Mouse (Mus musculus) cerebellum, adult 18-20 months (tissue): ENCODE results near the gene Plxna4.
"Not testable (repeated sequence)": the region's sequence is repeated elsewhere in the genome, so short reads cannot be mapped to it uniquely, and the experiment has no call there.

Experiments
- DNase-seq, 2 experiments: peaks; one replicate each; pipeline ENCODE4 v3.0.0; 2021

The Plxna4 gene

GRCm38 (mm10) chr6:32533962-32534740 is 53.8 kb downstream of the Plxna4 start:
- no peak for DNase-seq

DNA sequence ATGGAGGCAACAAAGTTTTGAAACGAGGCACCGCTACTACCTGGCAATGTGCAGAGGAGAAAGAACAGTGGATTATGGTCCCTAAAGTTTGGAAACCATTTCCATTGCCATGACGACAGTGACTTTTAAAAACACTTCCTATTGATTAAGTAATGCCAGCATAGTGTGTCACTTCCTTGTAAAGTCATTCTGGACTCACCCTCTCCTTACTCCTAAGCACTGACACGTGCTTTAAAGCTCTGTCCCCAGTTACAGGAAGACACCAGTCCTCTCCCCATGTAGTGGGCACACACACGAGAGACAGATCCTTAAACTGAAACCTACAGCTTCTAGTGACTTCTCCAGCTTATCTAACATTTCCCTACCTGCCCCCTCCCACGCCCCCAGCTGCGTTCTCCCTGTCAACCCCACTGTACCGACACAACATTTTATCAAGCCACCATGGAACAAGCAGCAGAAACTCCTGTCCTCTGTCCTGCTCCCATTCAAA is 59.9 kb downstream of the Plxna4 start:
- DNase-seq: no peak

- DNase-seq: no peak
These were observed 60.5 kb downstream of the Plxna4 start for GRCm38 (mm10) chr6:32527518-32527917.

- no peak for DNase-seq
These were observed 61.2 kb downstream of the Plxna4 start for GRCm38 (mm10) chr6:32526762-32527161.

DNA sequence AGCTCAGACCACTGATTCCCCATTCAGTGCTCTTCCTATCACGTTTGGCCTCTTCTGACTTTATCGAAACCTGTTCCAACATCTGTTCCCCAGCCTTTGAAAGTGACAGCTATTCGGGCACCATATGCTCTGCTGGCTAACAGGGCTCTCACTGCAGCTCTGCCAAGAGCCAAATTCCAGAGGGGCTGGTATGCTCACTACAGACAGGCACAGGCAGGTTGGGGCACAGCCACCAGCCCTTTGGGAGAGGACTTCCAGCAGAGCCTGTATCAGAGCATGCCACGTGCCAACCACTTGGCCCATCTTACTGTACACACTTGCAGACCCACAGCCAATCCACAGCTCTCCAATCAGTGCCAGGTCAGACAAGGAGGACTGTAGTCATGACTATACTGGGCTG is 67.9 kb downstream of the Plxna4 start:
- peak; percentile 32 to 39 for DNase-seq

- no peak for DNase-seq
These were observed 69.4 kb downstream of the Plxna4 start for GRCm38 (mm10) chr6:32518617-32519016.

DNA sequence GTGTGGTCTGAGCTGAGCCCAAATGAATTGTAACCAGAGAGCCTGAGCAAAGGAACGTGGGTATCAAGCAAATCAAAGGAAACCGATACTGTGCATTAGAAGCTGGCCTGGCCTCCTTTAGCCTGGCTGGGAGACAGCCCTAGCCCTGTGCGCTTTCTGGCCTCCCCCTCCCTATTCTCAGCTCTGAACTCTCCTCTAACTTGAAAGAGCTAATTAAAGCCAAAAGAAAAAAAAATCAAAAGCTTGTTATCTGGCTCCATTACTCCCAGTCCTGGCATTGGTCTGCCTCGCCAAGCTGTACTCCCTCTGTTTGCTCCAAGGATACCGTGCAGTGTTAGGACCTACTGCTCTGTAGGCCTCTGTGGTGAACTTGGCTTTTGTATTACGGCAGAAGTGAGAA is 73.9 kb downstream of the Plxna4 start:
- no peak for DNase-seq

DNA sequence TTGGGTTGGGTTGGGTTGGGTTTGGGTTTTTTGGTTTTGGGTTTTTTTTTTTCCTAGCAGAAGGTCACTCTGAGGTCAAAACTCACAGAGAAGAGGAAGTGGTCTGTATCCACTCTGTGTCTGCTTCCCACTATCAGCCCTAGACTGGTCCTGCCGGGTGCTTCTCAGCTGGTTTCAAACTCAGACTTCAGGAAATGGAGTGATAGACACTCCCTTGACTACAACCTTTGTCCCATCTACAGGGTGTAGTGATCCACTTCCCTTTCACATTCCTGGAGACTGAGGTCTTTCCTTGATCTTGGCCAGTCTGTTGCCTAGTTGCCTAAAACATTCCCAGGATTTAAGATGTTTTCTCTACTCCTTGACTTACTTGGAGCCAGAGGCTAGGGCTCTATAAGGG is 76.0 kb downstream of the Plxna4 start:
- DNase-seq: no peak

GRCm38 (mm10) chr6:32510924-32511323 is 77.1 kb downstream of the Plxna4 start:
- peak; percentile 40 to 46 for DNase-seq

DNA sequence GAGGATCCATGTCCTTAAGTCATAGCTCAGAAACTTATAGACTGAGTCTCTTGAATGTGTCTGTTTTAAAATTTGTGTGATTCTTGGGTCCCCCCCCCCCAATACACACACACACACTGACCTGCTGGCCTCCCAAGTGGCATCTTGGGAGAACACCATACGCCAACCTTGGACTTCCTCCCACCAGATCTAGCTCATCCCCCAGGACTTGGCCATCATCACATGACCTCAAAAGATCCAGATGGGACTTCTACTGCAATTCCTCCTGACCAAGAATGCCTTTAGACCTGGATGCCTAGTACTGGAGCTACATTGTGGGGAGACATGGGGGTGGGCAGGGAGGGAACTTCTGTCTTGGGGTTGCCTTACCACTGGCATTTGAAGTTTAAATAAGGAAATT is 77.5 kb downstream of the Plxna4 start:
- no peak for DNase-seq

DNA sequence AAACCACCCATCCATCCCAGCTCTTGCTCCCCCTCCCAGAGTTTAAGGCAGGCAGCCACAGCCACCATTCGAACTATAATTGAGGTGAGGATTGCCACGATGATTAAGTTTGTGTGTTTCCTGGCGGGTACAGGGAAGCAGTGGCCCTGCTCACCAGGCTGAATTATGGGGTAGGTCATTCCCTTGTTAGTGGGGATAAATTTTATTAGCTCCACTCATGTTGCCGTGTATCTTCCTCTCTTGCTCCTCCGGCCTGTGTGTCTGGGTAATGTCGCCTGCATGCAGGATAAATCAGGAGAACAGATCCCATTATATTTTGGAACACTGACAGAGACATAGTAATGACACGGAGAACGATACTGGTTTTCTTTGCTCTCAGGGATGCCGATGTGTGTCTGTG is 78.9 kb downstream of the Plxna4 start:
- DNase-seq: no peak

- no peak for DNase-seq
These were observed 83.0 kb downstream of the Plxna4 start for GRCm38 (mm10) chr6:32504963-32505362.

DNA sequence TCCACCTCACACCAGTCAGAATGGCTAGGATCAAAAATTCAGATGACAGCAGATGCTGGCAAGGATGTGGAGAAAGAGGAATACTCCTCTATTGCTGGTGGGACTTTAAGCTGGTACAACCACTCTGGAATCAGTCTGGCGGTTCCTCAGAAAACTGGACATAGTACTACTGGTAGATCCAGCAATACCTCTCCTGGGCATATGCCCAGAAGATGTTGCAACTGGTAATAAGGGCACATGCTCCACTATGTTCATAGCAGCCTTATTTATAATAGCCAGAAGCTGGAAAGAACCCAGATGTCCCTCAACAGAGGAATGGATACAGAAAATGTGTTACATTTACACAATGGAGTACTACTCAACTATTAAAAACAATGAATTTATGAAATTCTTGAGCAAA is 86.8 kb downstream of the Plxna4 start:
- DNase-seq: not testable (repeated sequence)

DNA sequence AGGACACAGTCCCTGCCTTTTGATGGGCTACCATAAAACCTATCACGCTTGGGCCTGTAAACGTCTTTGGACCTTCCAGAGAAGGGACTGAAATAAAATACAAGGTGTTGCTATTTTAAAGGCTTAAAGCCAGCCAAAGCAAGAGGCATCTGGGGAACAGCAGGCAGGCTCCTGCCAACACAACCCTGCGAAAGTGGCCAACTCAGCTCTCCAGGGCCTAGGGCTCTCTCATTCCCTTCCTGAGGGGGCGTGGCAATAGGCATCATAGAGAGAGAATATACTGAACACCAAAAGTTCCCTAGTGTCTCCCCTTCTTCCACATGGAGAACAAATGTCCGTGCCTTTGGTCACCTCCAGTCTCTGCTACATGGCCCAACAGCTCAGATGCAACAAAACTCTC is 89.9 kb downstream of the Plxna4 start:
- DNase-seq: no peak

DNA sequence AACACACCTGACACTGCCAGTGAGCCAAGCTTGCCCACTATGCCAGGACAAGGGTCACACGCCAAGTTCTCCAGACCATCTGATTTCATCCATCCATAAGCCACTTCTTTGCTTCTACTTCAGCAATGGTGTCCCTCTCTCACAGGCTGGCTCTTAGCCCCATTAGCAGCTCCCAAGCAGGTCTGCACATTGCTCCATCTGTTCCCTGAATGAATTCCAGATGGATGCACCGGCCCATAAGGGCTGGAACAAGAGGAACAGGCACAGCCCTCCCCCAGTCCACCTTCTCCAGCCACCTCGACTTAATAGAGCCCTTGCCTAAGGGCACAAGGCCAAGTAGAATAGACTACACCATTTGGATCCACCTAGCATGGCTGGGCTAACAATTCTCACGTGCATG is 91.9 kb downstream of the Plxna4 start:
- DNase-seq: peak; percentile 90 to 96

- DNase-seq: no peak
These were observed 92.5 kb downstream of the Plxna4 start for GRCm38 (mm10) chr6:32495532-32495931.

GRCm38 (mm10) chr6:32493557-32493956 is 94.4 kb downstream of the Plxna4 start:
- DNase-seq: no peak

DNA sequence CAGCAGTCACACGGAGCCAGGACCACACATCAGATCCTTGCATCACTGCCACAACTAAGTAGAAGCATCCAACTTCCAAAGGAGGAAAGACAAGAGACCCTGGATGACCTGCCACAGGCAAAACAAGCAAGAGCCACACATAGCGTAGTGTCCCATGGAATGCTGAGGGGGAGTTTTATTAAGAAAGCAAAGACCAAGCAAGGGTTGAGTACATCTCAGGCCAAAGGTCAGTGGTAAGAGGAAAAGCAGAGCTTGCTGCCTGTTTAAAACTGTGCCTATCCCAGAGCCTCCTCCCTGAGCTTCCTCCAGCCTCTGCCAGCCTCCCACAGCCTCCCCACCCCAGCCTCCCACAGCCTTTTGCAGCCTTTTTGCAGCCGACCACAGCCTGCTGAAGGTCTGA is 100.9 kb downstream of the Plxna4 start:
- no peak for DNase-seq

GRCm38 (mm10) chr6:32482469-32482868 is 105.5 kb downstream of the Plxna4 start:
- DNase-seq: no peak

DNA sequence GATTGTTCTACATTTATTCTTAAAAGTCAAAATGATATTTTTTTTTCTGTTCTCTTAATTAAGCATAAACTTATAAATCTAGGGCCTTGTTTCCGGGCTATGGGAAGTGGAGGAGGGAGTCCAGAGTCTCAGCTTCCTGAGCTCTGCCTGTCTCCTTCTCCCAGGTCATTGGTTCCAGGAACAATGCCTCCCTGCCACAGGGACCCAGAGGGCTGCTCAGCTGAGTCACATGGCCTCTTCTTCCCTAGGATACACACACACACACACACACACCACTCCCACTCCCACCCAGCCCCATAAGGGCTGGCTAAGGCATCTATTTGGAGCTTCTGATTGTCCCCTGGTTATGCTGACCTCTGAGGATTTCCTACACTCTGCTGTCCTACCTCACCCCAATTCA is 107.3 kb downstream of the Plxna4 start:
- no peak for DNase-seq

DNA sequence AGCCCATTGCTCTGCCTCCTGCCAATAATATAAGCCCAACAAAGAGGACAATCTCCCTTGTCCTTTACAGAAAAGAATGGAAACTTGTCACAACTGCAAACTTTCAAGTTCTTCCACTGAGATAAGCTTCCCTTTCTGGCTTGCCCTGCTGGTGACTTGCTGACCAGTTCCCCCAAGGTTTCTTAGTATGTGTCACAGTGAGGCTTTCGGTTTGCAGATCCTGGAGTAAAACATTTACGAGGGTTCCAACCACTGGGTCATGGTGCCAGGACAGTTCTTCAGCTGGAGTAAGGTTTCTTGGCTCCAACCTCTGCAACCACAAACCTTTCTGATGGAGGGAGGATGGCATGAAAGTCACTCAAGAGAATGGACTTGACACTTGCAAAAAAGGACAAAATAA is 108.2 kb downstream of the Plxna4 start:
- peak in 1 of 2 experiments; percentile 20 for DNase-seq

GRCm38 (mm10) chr6:32479193-32479758 is 108.7 kb downstream of the Plxna4 start:
- DNase-seq: peak; percentile 82 to 88

GRCm38 (mm10) chr6:32475958-32476357 is 112.0 kb downstream of the Plxna4 start:
- no peak for DNase-seq

DNA sequence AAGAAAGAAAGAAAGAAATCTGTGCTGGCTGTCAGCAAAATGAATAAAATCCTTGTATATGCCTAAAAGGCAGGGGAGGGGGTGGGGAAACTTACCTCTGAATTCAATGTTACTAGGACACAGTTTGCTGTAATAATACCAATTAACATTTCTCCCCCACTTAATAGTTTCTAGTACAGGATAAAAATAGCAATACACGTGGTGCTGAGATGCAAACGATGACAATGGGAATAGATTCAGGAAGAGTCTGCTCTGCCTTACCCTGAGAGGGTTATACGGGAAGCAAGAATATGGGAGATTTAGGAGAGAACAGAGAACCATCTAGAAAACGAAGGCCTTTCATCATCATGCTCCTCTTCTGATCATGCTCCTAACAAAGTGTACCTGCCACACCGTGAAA is 115.9 kb downstream of the Plxna4 start:
- no peak for DNase-seq

DNA sequence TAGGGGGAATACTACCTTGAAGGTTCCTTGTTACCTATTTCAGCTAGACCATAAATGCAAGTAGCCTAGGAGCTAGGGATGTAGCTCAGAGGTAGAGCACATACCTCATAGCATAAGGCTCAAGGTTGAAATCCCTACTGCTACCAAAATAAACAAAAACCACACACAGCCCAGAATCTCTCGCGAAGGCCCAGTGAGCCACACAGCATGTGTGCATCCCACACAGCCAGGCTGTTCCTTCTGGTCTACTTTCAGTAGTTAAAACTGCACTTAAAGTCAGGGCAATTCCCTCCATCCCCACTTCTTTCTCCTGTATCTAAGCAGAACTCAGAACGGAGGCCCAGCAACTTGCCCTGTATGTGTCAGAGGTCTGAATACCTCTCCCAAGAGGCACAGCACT is 116.4 kb downstream of the Plxna4 start:
- DNase-seq: no peak
